Mouse (Mus musculus): Measurements from ENCODE around the gene Mylk4.

- TF ChIP-seq GATA1 (IDR thresholded peaks at IDR 0.05; ENCODE audit: low read length) (no peak), TAL1 (IDR thresholded peaks at IDR 0.05; ENCODE audit: low read length) (no peak)
Measured at GRCm38 (mm10) chr13:32693886-32694455, 89.8 kb downstream of the Mylk4 start.
